Mouse (Mus musculus) bone marrow macrophage, adult 2 months (primary cell): ENCODE data around the gene Gm5767. TPM values are rescaled to one million over a fixed set of nuclear protein-coding genes. Genes with fewer than 3 reads are reported as not detected.
A peak's percentile ranks its signal among the peaks of the same experiment; 100 is the strongest.

Experiments
- H3K27ac ChIP-seq: 2 replicates; pipeline ENCODE4 v1.5.1; 2012; ENCODE audit warnings: low read depth, low read length; ENCODE audit not compliant: insufficient read depth
- H3K4me1 ChIP-seq: 2 replicates; pipeline ENCODE4 v1.6.1; 2012; ENCODE audit warnings: low read length; ENCODE audit not compliant: control insufficient read depth, insufficient read depth
- H3K4me3 ChIP-seq: 2 replicates; pipeline ENCODE4 v1.5.1; 2012; ENCODE audit warnings: mild to moderate bottlenecking, low read length, moderate library complexity; ENCODE audit not compliant: insufficient read depth
- CTCF ChIP-seq: IDR thresholded peaks from 2 replicates; pipeline ENCODE4 v1.5.1; 2012; ENCODE audit warnings: low read depth, mild to moderate bottlenecking, low read length, moderate library complexity
- POLR2A ChIP-seq: IDR thresholded peaks from 2 replicates; pipeline ENCODE4 v1.6.1; 2012; ENCODE audit warnings: mild to moderate bottlenecking, low read depth, low read length, borderline replicate concordance
- polyA plus RNA-seq: library from polyadenylated mRNA; stranded (reverse); fragments of >200 nt; gene quantifications from 2 replicates; pipeline ENCODE4 v1.2.4, GENCODE M21; 2012; ENCODE audit not compliant: missing spikeins, insufficient read depth, insufficient read length

The Gm5767 gene
- polyA plus RNA-seq, 1 experiment, result not detected

DNA sequence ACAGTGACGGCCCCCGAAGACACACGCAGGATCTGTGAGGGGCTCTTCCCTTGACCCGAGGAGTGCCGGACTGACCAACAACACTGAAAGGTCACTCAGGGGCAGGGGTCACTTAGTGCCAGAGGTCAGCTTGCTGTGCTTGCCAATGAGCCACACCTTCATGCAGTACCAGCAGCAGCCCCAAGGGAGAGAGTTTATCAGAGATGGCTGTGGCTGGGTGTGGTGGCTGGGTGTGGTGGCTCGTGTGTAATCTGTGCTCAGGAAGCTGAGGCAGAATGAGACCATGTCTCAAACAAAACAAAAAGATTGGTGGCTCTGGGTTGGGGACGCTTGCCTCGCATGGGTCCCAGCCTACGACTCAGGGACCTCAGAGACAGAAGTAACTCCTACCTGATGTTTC is 25.0 kb upstream of the Gm5767 start:
- no peak for TF ChIP-seq POLR2A
- no peak for TF ChIP-seq CTCF
- Histone ChIP-seq H3K27ac (no peak overlapping the region), H3K4me3 (no peak overlapping the region), H3K4me1 (no peaks in the 10 kb centered on the region)

DNA sequence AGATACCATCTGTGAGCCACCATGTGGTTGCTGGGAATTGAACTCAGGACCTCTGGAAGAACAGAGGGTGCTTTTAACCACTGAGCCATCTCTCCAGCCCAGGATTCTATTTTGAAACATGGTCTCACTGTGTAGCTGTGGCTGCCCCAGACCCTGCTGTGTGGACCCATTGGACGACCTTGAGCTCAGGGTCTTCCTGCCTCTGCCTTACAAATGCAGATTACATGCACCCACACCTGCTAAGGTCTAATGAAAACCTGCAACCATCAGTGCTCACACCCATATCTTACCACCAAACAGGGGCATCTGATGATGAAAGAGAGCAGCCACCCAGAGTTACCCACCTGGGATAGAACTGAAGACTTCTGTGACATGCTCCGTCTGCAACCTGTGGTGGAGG is 24.3 kb upstream of the Gm5767 start:
- TF ChIP-seq POLR2A (no peak), CTCF (no peak)
- Histone ChIP-seq H3K4me3 (no peak overlapping the region), H3K4me1 (no peaks in the 10 kb centered on the region), H3K27ac (no peak overlapping the region)

DNA sequence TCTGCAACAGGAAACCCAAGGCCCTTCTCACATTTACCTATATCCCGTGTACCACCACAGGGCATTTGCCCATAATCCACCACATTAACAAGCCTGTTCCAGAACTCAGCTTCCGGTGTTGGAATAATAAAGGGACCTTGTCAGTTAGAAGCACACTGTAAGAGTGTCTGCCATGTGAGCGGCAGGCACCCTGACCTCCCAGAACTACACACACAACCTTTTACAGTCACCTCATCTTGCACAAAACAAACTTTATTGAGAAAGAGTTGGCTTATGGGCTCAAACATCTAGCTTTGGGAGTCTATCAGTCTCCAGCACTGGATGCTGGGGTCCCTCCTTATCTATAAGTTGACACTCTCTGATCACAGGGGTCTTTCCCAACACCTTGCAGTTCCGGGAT is 22.2 kb upstream of the Gm5767 start:
- no peak overlapping the region for H3K4me3 ChIP-seq
- no peak overlapping the region for H3K27ac ChIP-seq
- peaks cover 8% of the 10 kb centered on the region for H3K4me1 ChIP-seq

DNA sequence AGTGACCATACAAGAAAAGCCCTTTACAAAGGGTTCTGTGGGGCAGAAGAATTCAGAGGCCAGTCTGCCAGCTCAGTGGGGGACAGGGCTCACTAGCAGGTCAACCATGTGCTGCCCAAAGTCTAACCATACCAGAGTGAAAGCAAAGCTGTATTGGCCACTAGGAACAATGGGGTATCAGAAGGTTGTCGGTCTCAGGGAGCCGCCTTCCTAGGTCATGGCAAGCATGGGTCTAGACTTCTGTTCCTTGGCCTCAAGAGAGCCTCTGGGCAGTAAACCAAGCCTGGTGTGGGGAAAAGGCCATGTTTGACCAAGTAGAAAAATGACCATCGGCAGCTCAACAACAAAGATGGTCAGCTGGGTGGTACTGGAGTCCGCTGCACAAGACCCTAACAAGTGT is 21.8 kb upstream of the Gm5767 start:
- no peak overlapping the region for H3K27ac ChIP-seq
- no peak overlapping the region for H3K4me3 ChIP-seq
- no peak for TF ChIP-seq POLR2A
- no peak for TF ChIP-seq CTCF
- peaks cover 8% of the 10 kb centered on the region for H3K4me1 ChIP-seq

More for the DNA sequence above, 22.2 kb upstream of the Gm5767 start:
- TF ChIP-seq CTCF, result no peak

DNA sequence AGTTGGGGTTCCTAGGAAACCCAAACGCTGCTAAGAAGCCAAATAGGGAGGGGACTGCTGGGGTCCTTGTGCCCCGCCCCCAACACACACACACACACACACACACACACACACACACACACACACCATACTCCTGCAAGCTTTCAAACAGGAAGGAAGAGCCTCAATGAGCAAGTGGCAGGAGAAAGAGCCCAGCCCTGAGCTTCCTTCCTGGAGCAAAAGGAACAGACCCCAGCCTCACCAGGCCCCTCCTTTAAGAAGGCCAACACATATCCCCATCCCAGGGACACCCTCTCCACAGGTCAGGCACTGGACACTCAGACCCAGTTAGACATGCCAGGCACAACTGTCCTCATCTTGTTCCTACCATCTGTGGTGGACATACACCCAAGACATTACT is 17.5 kb upstream of the Gm5767 start:
- no peak for TF ChIP-seq CTCF
- H3K27ac ChIP-seq, result no peak overlapping the region
- H3K4me1 ChIP-seq, result peaks cover 31% of the 10 kb centered on the region
- H3K4me3 ChIP-seq, result no peak overlapping the region

DNA sequence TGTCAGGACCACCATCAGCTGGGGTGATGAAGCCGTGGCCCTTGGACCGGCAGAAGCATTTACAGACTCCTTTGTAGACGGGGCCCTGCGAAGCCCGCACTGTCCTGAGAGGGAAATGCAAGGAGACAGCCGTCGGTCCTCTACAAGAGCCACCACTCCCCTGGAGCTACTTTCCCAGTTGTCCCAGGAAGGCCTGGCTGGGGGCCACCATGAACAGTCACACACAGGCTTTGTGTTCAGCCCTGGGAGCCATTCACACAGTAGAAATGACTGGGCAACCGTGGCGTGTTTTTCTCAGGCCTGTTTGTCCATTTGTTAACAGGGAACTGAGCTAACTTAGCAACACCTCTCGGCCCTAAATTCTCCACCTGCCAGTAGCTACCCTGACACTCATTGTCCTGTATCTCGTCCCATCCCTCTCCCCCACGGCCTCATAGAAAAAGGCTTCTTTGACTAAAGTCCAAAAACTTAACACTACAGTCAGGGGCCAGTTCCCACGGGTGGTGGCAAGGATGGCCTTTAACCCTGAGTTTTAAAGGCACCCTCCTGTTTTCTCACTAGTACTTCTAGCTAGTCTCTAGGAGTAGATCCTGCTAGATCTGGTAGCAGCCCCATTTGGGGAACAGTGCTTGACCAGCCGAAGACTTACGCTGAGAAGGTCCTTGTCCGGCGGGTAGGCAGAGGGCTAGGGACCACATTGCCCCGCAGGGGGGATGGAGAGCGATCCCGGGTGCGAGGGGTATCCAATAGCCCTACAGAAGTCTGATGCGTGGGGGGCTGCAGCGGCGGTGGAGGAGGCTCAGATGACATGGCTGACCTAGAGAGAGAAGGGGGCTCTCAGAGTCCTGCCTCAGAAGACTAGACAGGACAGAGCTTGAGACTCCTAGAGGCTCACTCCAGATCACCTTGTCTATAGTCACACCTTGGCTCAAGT is 16.7 kb upstream of the Gm5767 start:
- H3K4me1 ChIP-seq, result peaks cover 33% of the 10 kb centered on the region
- TF ChIP-seq POLR2A (no peak), CTCF (no peak)
- H3K27ac ChIP-seq, result no peak overlapping the region
- H3K4me3 ChIP-seq, result no peak overlapping the region

DNA sequence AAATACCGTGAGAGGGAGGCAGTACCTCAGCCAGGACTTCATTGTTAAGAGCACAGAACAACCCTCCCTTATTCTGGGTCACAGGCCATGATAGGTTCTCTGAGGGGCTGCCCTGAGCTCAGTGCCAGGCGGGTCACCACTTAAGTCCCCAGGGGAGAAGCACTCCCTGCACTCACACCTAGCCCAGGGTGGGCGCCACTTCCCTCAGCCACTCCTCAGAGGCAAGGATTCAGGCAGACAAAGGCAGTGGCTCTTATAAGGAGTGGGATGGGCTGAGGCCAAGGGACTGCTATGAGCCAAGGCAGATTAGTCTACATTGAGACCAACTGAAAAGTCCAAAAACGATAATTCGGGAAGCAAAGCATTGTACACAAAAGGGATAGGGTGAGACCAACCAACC is 15.2 kb upstream of the Gm5767 start:
- no peak for TF ChIP-seq POLR2A
- no peak for TF ChIP-seq CTCF
- H3K4me1 ChIP-seq, result peaks cover 40% of the 10 kb centered on the region
- no peak overlapping the region for H3K27ac ChIP-seq
- H3K4me3 ChIP-seq, result no peak overlapping the region

DNA sequence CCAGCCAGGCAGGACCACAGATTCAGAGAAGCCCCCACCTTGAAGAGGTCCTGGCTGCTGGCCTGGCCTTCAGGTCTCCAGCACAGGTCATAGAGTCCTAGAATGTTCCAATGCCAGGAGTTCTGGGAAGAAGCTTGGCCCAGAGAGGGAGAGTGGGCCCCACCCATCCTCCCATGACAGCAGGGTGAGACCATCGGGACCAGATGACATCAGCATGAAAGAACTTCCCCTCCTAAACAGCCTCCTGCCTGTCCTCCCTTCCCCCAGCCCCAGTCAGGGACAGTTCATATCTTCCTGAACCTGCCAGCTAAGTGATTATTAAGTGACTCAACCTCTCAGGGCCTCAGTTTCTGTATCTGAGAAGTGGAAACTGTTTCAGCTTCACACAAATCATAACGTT is 14.1 kb upstream of the Gm5767 start:
- Histone ChIP-seq H3K4me1 (peaks cover 46% of the 10 kb centered on the region), H3K4me3 (no peak overlapping the region), H3K27ac (peak overlapping the region; percentile 58)
- TF ChIP-seq POLR2A, result no peak
- TF ChIP-seq CTCF, result no peak

DNA sequence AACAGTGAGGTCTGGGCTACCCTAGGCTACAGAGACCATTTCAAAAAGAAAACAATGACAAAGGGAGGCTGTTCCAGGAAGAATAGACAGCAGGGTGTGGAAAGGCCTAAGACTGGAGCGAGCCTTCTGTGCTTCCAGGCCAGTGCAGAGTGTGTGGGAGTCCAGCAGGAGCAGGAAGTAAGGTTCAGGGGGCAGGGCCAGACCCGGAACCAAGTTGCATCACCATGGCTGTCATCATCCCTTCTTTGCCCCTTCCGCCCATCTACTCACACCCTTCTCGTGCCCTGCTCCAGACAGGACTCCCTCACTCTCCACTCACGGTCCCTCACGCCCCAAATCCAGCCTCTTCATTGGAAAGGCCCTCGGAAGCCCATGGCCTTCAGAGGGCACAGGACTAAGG is 13.3 kb upstream of the Gm5767 start:
- Histone ChIP-seq H3K4me3 (no peak overlapping the region), H3K27ac (peak overlapping the region; percentile 58), H3K4me1 (peaks cover 46% of the 10 kb centered on the region)
- no peak for TF ChIP-seq POLR2A
- TF ChIP-seq CTCF, result no peak

DNA sequence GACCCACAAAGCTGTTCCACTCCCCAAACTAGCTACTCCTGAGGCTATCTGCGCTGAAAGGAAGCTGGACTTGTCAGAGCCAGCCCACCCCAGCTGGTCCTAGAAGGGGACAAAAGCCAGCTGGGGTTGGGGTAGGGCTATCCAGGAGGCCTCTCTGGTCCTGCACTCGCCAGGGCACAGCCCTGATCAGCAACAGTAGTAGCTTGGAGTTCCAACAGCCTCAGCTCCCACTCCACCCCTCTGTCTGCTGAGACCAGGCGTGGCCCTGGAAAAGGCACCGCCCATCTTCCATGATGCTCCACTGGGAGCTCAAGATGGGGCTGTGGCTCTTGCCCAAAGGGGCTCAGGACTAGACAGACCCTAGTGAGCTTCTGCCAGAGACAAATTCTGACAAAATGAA is 12.8 kb upstream of the Gm5767 start:
- H3K4me3 ChIP-seq, result no peak overlapping the region
- H3K4me1 ChIP-seq, result peaks cover 44% of the 10 kb centered on the region
- H3K27ac ChIP-seq, result no peak overlapping the region
- TF ChIP-seq CTCF (no peak), POLR2A (no peak)
